Mouse (Mus musculus): Measurements from ENCODE around the gene Amigo3. TPM values are rescaled to one million over a fixed set of nuclear protein-coding genes. Genes with fewer than 3 reads are reported as not detected.

The Amigo3 gene
- polyA plus RNA-seq, 1 experiment from 2014 or later: 3.1 TPM

DNA sequence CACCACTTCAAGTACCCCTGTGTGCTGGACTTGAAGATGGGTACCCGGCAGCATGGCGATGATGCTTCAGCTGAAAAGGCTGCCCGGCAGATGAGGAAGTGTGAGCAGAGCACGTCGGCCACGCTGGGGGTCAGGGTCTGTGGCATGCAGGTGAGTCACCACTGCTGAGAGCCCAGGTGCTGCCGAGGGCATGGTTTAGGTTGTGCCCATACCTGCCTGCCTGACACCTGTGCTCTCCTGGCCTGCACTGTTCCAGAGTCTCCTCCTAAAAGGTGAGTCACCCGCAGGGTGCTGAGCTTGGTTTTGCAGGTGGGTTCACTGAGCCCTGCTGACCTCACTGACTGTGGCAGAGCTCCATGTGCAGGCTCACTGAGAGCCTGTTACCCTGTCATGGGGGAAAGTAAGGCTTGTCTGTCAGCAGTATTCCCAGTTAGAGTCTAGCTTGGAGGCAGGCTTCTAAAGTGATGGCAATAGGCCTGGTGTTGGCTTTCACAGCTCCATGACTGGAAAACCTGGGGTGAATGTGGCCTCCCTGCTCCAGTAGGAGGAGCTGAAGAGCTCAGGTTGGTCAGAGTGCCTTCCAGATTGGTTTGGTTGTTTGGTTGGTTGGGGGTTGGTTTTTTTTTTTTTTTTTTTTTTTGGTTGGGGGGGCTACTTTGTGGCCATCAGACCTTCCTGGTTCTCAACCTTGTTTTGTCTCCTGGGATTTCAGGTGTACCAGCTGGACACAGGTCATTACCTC lies 8.0 kb upstream of the Amigo3 start:
- no peak for ATAC-seq (ENCODE audit: low FRiP score)
- Histone ChIP-seq H3K9ac (no peak overlapping the region), H3K9me3 (no peaks in the 10 kb centered on the region), H3K27ac (no peak overlapping the region), H3K4me1 (replicated peaks) (peaks cover 20% of the 10 kb centered on the region), H3K27me3 (no peaks in the 10 kb centered on the region), H3K4me3 (no peak overlapping the region), H3K4me2 (no peak overlapping the region), H3K36me3 (peaks cover 65% of the 10 kb centered on the region)
- WGBS: 97% methylated on average over 8 of the region's 8 CpGs

GRCm38 (mm10) chr9:108046582-108046981 lies 6.4 kb upstream of the Amigo3 start:
- no peaks in the 10 kb centered on the region for H3K9me3 ChIP-seq
- no peak overlapping the region for H3K27ac ChIP-seq
- peaks cover 28% of the 10 kb centered on the region for H3K4me1 ChIP-seq (replicated peaks)
- H3K4me2 ChIP-seq: no peak overlapping the region
- H3K27me3 ChIP-seq: no peaks in the 10 kb centered on the region
- no peak overlapping the region for H3K4me3 ChIP-seq
- peaks cover 65% of the 10 kb centered on the region for H3K36me3 ChIP-seq
- WGBS: 89% methylated on average over 4 of the region's 4 CpGs
- no peak for ATAC-seq (ENCODE audit: low FRiP score)
- H3K9ac ChIP-seq: 0 out of 2 replicates have a peak overlapping the region, but pooled peaks have one; percentile 19

GRCm38 (mm10) chr9:108047601-108048565 lies 5.1 kb upstream of the Amigo3 start:
- Histone ChIP-seq H3K9me3 (no peaks in the 10 kb centered on the region), H3K27me3 (no peaks in the 10 kb centered on the region), H3K4me2 (peak overlapping the region; percentile 96), H3K9ac (peak overlapping the region; percentile 67; the same call in 1 of the 2 replicates), H3K27ac (peak overlapping the region; percentile 79), H3K4me3 (peak overlapping the region; percentile 74), H3K4me1 (replicated peaks) (peaks cover 35% of the 10 kb centered on the region), H3K36me3 (peaks cover 57% of the 10 kb centered on the region)
- WGBS: 51% methylated on average over 17 of the region's 17 CpGs
- no peak for ATAC-seq (ENCODE audit: low FRiP score)

- Histone ChIP-seq H3K4me3 (peak overlapping the region; percentile 74), H3K36me3 (peaks cover 54% of the 10 kb centered on the region), H3K4me1 (replicated peaks) (peaks cover 41% of the 10 kb centered on the region), H3K9ac (peak overlapping the region; percentile 67), H3K4me2 (peak overlapping the region; percentile 96), H3K9me3 (no peaks in the 10 kb centered on the region), H3K27me3 (no peaks in the 10 kb centered on the region), H3K27ac (peak overlapping the region; percentile 79)
- 2% methylated on average over 19 of the region's 19 CpGs for WGBS
- peak; percentile 55 for ATAC-seq (ENCODE audit: low FRiP score)
Measured at GRCm38 (mm10) chr9:108048566-108048955, 4.4 kb upstream of the Amigo3 start.

DNA sequence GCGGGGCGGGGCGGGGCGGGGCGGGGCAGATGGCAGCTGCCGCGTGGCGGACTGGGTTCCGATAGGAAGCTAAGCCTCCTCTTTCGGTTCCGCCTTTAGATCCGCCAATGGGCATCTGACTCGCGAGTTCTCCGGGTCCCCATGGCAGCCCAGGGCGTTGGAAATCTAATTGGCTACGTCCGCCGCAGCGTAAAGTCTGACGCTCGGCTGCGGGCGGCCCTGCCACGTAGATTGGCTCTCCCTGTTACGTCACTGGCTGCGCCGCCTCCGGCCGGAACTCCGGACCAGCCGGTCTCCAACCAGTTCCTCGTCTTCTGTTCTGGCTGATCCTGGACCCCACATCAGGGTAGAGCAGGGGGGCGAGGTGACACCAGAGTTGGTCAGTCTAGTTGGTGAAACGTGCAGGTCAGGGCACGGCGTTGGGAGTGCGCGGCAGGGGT lies 3.9 kb upstream of the Amigo3 start, which contains the start of gene Gmppb:
Gene Gmppb (plus strand): TSS at position 227 of the 440 bp plus-strand sequence.
- WGBS: under 1% methylated on average over 30 of the region's 39 CpGs
- no peaks in the 10 kb centered on the region for H3K27me3 ChIP-seq
- peaks cover 41% of the 10 kb centered on the region for H3K4me1 ChIP-seq (replicated peaks)
- H3K4me3 ChIP-seq: peak within 1 kb of the TSS; percentile 74
- peak within 1 kb of the TSS; percentile 84 for H3K9ac ChIP-seq
- no peaks in the 10 kb centered on the region for H3K9me3 ChIP-seq
- peak within 1 kb of the TSS; percentile 83 for H3K27ac ChIP-seq
- H3K4me2 ChIP-seq: peak within 1 kb of the TSS; percentile 96
- peak; percentile 96 for ATAC-seq (ENCODE audit: low FRiP score)
- H3K36me3 ChIP-seq: peaks cover 59% of the 10 kb centered on the region

- Histone ChIP-seq H3K9ac (peak overlapping the region; percentile 84), H3K27me3 (no peaks in the 10 kb centered on the region), H3K4me3 (peak overlapping the region; percentile 74), H3K36me3 (peaks cover 63% of the 10 kb centered on the region), H3K4me1 (replicated peaks) (peaks cover 41% of the 10 kb centered on the region), H3K9me3 (no peaks in the 10 kb centered on the region), H3K27ac (peak overlapping the region; percentile 83), H3K4me2 (peak overlapping the region; percentile 96)
- WGBS: 43% methylated on average over 15 of the region's 15 CpGs
- ATAC-seq (ENCODE audit: low FRiP score): no peak; the same call in none of the 2 replicates
Measured at GRCm38 (mm10) chr9:108049561-108050251, 3.3 kb upstream of the Amigo3 start.

DNA sequence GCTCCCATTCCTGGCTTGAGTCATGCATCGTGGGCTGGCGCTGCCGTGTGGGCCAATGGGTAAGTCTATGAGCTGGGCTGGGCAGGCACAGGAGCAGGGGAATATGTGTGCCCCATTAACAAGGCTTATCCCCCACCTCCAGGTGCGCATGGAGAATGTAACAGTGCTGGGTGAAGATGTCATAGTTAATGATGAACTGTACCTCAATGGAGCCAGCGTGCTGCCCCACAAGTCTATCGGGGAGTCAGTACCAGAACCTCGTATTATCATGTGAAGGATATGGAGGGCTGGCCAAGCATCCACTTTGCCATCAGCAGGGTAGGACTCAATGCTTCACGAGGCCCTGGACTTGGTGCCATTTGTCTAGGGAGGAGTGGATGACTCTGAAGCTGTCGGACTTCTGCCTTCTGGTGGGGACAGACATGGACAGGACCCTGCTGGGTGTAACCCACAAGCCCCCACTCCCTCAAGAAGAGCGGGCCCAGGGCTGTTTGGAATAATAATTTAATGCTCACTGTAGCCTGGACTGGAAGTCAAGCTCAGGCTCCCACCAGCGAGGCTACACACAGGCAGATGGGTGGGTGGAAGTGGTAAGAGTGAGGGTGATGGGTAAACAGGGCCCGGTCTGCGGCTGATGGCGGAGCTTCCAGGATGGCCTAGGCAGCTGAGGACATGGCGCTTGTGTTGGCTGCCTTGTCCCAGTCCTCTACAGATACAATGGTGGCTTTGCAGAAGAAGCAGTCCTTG lies 1.6 kb upstream of the Amigo3 start:
- H3K27me3 ChIP-seq: no peaks in the 10 kb centered on the region
- no peak overlapping the region for H3K4me2 ChIP-seq
- no peaks in the 10 kb centered on the region for H3K9me3 ChIP-seq
- H3K9ac ChIP-seq: no peak overlapping the region; the same call in 1 of the 2 replicates
- 96% methylated on average over 15 of the region's 15 CpGs for WGBS
- H3K4me1 ChIP-seq (replicated peaks): peaks cover 41% of the 10 kb centered on the region
- H3K36me3 ChIP-seq: peaks cover 63% of the 10 kb centered on the region
- H3K27ac ChIP-seq: no peak overlapping the region
- H3K4me3 ChIP-seq: no peak overlapping the region
- ATAC-seq (ENCODE audit: low FRiP score): no peak

DNA sequence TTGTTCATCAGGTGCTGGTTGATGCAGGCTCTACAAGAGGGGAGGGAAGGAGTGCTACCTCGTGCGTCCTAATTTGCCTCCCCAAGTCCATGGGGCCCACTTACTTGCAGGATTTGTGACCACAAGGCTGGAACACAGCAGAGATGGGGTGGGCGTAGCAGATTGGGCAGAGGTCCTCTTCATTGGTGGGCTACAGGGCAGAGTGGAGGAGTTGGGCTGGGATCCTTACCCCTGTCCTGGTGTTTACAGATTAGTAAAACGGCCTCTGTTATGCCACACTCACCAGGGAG lies 1.1 kb upstream of the Amigo3 start:
- no peak overlapping the region for H3K27ac ChIP-seq
- no peak overlapping the region for H3K4me3 ChIP-seq
- H3K36me3 ChIP-seq: peaks cover 63% of the 10 kb centered on the region
- no peaks in the 10 kb centered on the region for H3K9me3 ChIP-seq
- H3K4me1 ChIP-seq (replicated peaks): peaks cover 41% of the 10 kb centered on the region
- no peaks in the 10 kb centered on the region for H3K27me3 ChIP-seq
- WGBS: 76% methylated on average over 4 of the region's 4 CpGs
- no peak overlapping the region; the same call in 1 of the 2 replicates for H3K9ac ChIP-seq
- no peak overlapping the region for H3K4me2 ChIP-seq
- no peak for ATAC-seq (ENCODE audit: low FRiP score)

DNA sequence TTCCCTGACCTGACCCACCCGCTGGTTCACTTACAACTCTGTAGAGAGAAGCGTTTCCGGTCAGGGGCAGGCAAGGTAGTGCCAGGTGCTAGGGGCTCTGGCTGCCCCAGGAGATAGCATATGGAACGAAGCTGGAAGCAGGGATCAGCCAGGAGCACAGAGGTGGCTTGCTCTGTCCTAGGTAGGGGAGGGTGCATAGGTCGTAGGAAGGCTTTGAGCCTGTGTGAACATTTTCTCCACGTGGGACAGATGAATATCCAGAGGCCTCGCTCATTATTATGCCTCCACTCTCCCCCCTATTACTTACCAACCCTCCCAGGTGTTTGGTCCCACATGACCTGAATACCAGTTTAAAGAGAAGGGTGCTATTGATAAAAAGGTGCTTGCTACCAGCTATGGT lies 548 bp upstream of the Amigo3 start:
- ATAC-seq (ENCODE audit: low FRiP score): no peak
- H3K9ac ChIP-seq: no peak overlapping the region
- 73% methylated on average over 7 of the region's 7 CpGs for WGBS
- H3K4me3 ChIP-seq: no peak overlapping the region
- H3K27ac ChIP-seq: peak overlapping the region; percentile 23; the same call in 1 of the 2 replicates
- H3K4me2 ChIP-seq: no peak overlapping the region
- peaks cover 40% of the 10 kb centered on the region for H3K4me1 ChIP-seq (replicated peaks)
- H3K9me3 ChIP-seq: no peaks in the 10 kb centered on the region
- H3K36me3 ChIP-seq: peaks cover 63% of the 10 kb centered on the region
- no peaks in the 10 kb centered on the region for H3K27me3 ChIP-seq

GRCm38 (mm10) chr9:108053665-108054225 lies 786 bp downstream of the Amigo3 start:
- H3K9ac ChIP-seq: 0 out of 2 replicates have a peak overlapping the region, but pooled peaks have one; percentile 24
- H3K27ac ChIP-seq: no peak overlapping the region
- ATAC-seq (ENCODE audit: low FRiP score): no peak
- H3K4me3 ChIP-seq: no peak overlapping the region
- WGBS: 93% methylated on average over 15 of the region's 15 CpGs
- H3K36me3 ChIP-seq: peaks cover 72% of the 10 kb centered on the region
- H3K27me3 ChIP-seq: no peaks in the 10 kb centered on the region
- no peaks in the 10 kb centered on the region for H3K9me3 ChIP-seq
- H3K4me2 ChIP-seq: no peak overlapping the region
- peaks cover 27% of the 10 kb centered on the region for H3K4me1 ChIP-seq (replicated peaks)
